8 mouse cellular contexts compared by ENCODE assay signal in the genomic region with DNA sequence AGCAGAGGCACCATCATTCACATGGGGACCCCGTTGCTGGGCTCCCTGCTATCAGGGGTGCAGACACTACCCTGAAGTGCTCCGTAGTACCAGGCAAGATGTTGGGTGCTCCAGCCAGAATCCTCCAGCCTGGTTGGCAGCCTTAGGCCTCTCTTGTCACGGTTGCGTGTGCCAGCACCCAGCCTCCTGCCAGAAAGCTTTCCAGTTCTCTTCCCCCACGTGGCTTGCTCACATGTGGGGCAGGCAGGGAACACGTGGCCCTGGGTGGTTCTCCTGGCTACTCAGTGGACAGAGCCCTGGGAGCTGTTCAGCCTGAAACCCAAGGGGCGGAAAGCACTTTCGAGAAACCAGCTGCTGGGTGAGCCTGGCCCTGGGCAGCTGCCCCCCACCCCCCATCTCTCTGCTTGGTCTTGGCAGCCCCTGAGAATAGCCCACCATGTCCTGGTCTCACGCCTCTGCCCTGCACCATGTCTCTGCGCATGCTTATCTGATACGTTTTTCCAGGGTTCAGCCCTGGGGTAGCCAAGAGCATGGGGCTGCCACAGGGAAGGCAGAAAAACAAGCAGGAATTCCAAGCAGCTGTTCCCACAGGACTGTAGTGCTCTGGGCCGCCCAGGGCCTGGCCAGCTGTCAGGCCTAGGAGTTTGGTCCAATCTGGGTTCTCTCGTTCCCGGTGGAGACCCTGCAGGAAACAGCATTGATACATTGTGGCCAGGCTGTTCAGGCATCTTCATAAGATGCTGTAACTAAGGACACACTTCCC. TPM values are rescaled to one million over a fixed set of nuclear protein-coding genes. Genes with fewer than 3 reads are reported as not detected.
DNase-seq lines count a peak whose midpoint lies in the region; ATAC-seq and TF ChIP-seq lines count a peak whose summit lies in the region.

No protein-coding gene starts in this region.

- H3K36me3 ChIP-seq in liver, adult 2 months (ENCODE audit: control insufficient read depth, insufficient read depth, low read length): no peaks in the 10 kb centered on the region
- H3K36me3 ChIP-seq in liver, embryonic 12.5 days: no peaks in the 10 kb centered on the region
- no peaks in the 10 kb centered on the region for H3K36me3 ChIP-seq in embryonic facial prominence, embryonic 12.5 days
- H3K36me3 ChIP-seq in limb, embryonic 15.5 days: no peaks in the 10 kb centered on the region
- no peaks in the 10 kb centered on the region; the same call in 1 of the 2 replicates for H3K36me3 ChIP-seq in stomach, embryonic 14.5 days (ENCODE audit: control insufficient read depth, insufficient read depth, low read length)

- ATAC-seq in liver, embryonic 12.5 days: no peak
- 0 out of 2 replicates have a peak, but pooled peaks have one; percentile 29 for ATAC-seq in embryonic facial prominence, embryonic 12.5 days (ENCODE audit: insufficient number of reproducible peaks, insufficient read depth, low FRiP score, low TSS enrichment)
- ATAC-seq in limb, embryonic 15.5 days (ENCODE audit: insufficient number of reproducible peaks, low FRiP score, low TSS enrichment, low read depth): 0 out of 2 replicates have a peak, but pooled peaks have one; percentile 46
- ATAC-seq in stomach, embryonic 14.5 days (ENCODE audit: insufficient number of reproducible peaks, insufficient read depth, low FRiP score, low read depth): peak; percentile 64; the same call in 1 of the 2 replicates
- ATAC-seq in granulocyte monocyte progenitor cell, adult 5-6 weeks (replicated peaks; ENCODE audit: poor library complexity, severe bottlenecking): no peak

- peak; percentile 89 for DNase-seq in liver, adult 2 months (ENCODE audit: extremely low read depth, low read depth, low spot score)
- DNase-seq in heart, adult 9 months (ENCODE audit: low spot score in 2 of 2): peak; percentile 95 to 96
- DNase-seq in kidney, postnatal 14 days: peak; percentile 77

- no peaks in the 10 kb centered on the region for H3K9me3 ChIP-seq in liver, embryonic 12.5 days (replicated peaks)
- no peaks in the 10 kb centered on the region for H3K9me3 ChIP-seq in embryonic facial prominence, embryonic 12.5 days
- H3K9me3 ChIP-seq in limb, embryonic 15.5 days: no peaks in the 10 kb centered on the region
- no peaks in the 10 kb centered on the region for H3K9me3 ChIP-seq in stomach, embryonic 14.5 days (ENCODE audit: control insufficient read depth, low read depth, low read length)

- no peak overlapping the region for H3K4me2 ChIP-seq in liver, embryonic 12.5 days
- H3K4me2 ChIP-seq in embryonic facial prominence, embryonic 12.5 days (replicated peaks): no peak overlapping the region
- H3K4me2 ChIP-seq in limb, embryonic 15.5 days: no peak overlapping the region
- H3K4me2 ChIP-seq in stomach, embryonic 14.5 days (replicated peaks; ENCODE audit: low read depth, low read length): no peak overlapping the region

- no peak overlapping the region for H3K9ac ChIP-seq in liver, adult 2 months (ENCODE audit: low read depth, low read length)
- no peak overlapping the region for H3K9ac ChIP-seq in liver, embryonic 12.5 days
- H3K9ac ChIP-seq in embryonic facial prominence, embryonic 12.5 days: no peak overlapping the region
- H3K9ac ChIP-seq in limb, embryonic 15.5 days: no peak overlapping the region
- H3K9ac ChIP-seq in stomach, embryonic 14.5 days (replicated peaks; ENCODE audit: low read depth, low read length): no peak overlapping the region

- TF ChIP-seq CTCF in liver, adult 2 months (IDR thresholded peaks at IDR 0.05; ENCODE audit: low read depth, low read length): no peak

- TF ChIP-seq POLR2A in liver, adult 2 months (IDR thresholded peaks at IDR 0.05; ENCODE audit: extremely low read depth, insufficient read depth, low read length): no peak

- H3K79me2 ChIP-seq in liver, adult 2 months (ENCODE audit: control insufficient read depth, insufficient read depth, low read length): no peaks in the 10 kb centered on the region

- H3K27ac ChIP-seq in liver, adult 2 months (replicated peaks; ENCODE audit: insufficient read depth, low read depth, low read length): peak overlapping the region; percentile 53
- no peak overlapping the region for H3K27ac ChIP-seq in liver, embryonic 12.5 days
- H3K27ac ChIP-seq in embryonic facial prominence, embryonic 12.5 days: peak overlapping the region; percentile 59
- peak overlapping the region; percentile 71 for H3K27ac ChIP-seq in limb, embryonic 15.5 days
- H3K27ac ChIP-seq in stomach, embryonic 14.5 days (ENCODE audit: low read length): peak overlapping the region; percentile 29; the same call in 1 of the 2 replicates

- no peaks in the 10 kb centered on the region for H3K27me3 ChIP-seq in liver, adult 2 months (ENCODE audit: control insufficient read depth, insufficient read depth, low read length)
- peaks cover 26% of the 10 kb centered on the region for H3K27me3 ChIP-seq in liver, embryonic 12.5 days (replicated peaks)
- no peaks in the 10 kb centered on the region for H3K27me3 ChIP-seq in embryonic facial prominence, embryonic 12.5 days
- H3K27me3 ChIP-seq in limb, embryonic 15.5 days: no peaks in the 10 kb centered on the region
- H3K27me3 ChIP-seq in stomach, embryonic 14.5 days (ENCODE audit: control insufficient read depth, insufficient read depth, low read length): no peaks in the 10 kb centered on the region

- WGBS in liver, adult 2 months: 66% methylated on average over 14 of the region's 14 CpGs
- WGBS in liver, embryonic 12.5 days (ENCODE audit: insufficient replicate concordance): 69% methylated on average over 14 of the region's 14 CpGs
- 52% methylated on average over 14 of the region's 14 CpGs for WGBS in embryonic facial prominence, embryonic 12.5 days
- 40% methylated on average over 14 of the region's 14 CpGs for WGBS in limb, embryonic 15.5 days
- WGBS in stomach, embryonic 14.5 days: 73% methylated on average over 14 of the region's 14 CpGs

- H3K4me1 ChIP-seq in liver, adult 2 months (ENCODE audit: control insufficient read depth, insufficient read depth, low read length): no peaks in the 10 kb centered on the region; the same call in 1 of the 2 replicates
- 0 out of 2 replicates have a peak, but pooled peaks cover 13% of the 10 kb centered on the region for H3K4me1 ChIP-seq in liver, embryonic 12.5 days
- peaks cover 23% of the 10 kb centered on the region for H3K4me1 ChIP-seq in embryonic facial prominence, embryonic 12.5 days
- H3K4me1 ChIP-seq in limb, embryonic 15.5 days: peaks cover 18% of the 10 kb centered on the region
- 0 out of 2 replicates have a peak, but pooled peaks cover 8% of the 10 kb centered on the region for H3K4me1 ChIP-seq in stomach, embryonic 14.5 days (ENCODE audit: control insufficient read depth, insufficient read depth, low read length)

- no peak overlapping the region for H3K4me3 ChIP-seq in liver, adult 2 months (ENCODE audit: insufficient read depth, low read depth, low read length)
- H3K4me3 ChIP-seq in liver, embryonic 12.5 days: no peak overlapping the region
- no peak overlapping the region for H3K4me3 ChIP-seq in embryonic facial prominence, embryonic 12.5 days
- no peak overlapping the region for H3K4me3 ChIP-seq in limb, embryonic 15.5 days
- H3K4me3 ChIP-seq in stomach, embryonic 14.5 days (ENCODE audit: low read depth, low read length): no peak overlapping the region

RNA-seq across cellular contexts. Expression of a gene that starts 54.2 kb away (rescaled TPM):
- total RNA-seq in liver, adult 2 months (2014; rRNA removed): 0.27 and 0.28 TPM in 2 replicates
- polyA plus RNA-seq in liver, adult 2 months (2012; rRNA removed): 0.57 and 0.72 TPM in 2 replicates
- polyA plus RNA-seq in liver, embryonic 12.5 days (2016; fragmentation: Nextera tagmentation; extraction: Ambion mirVana): 1.7 and 2.1 TPM in 2 replicates
- polyA plus RNA-seq in embryonic facial prominence, embryonic 12.5 days (2016; fragmentation: Nextera tagmentation; extraction: Ambion mirVana): 6.7 and 7.1 TPM in 2 replicates
- 6.7 and 7.8 TPM in 2 replicates for polyA plus RNA-seq in limb, embryonic 15.5 days (2015; fragmentation: Nextera tagmentation; extraction: Ambion mirVana)
- 28.0 and 29.1 TPM in 2 replicates for polyA plus RNA-seq in stomach, embryonic 14.5 days (2014; fragmentation: Nextera tagmentation; extraction: Ambion mirVana)
- total RNA-seq in granulocyte monocyte progenitor cell, adult 5-6 weeks (2014; fragmentation: Nextera tagmentation): not detected in 2 replicates
- total RNA-seq in granulocyte monocyte progenitor cell, adult 5-6 weeks (2017): 0.73 and 1.7 TPM in 2 replicates

RNA-seq across cellular contexts. Expression of a gene that starts 54.8 kb away (rescaled TPM):
- 9.6 and 14.4 TPM in 2 replicates for total RNA-seq in liver, adult 2 months (2014; rRNA removed)
- 25.4 and 27.1 TPM in 2 replicates for polyA plus RNA-seq in liver, adult 2 months (2012; rRNA removed)
- 26.0 and 26.1 TPM in 2 replicates for polyA plus RNA-seq in liver, embryonic 12.5 days (2016; fragmentation: Nextera tagmentation; extraction: Ambion mirVana)
- 34.7 and 38.9 TPM in 2 replicates for polyA plus RNA-seq in embryonic facial prominence, embryonic 12.5 days (2016; fragmentation: Nextera tagmentation; extraction: Ambion mirVana)
- 32.7 and 32.8 TPM in 2 replicates for polyA plus RNA-seq in limb, embryonic 15.5 days (2015; fragmentation: Nextera tagmentation; extraction: Ambion mirVana)
- 28.0 and 28.9 TPM in 2 replicates for polyA plus RNA-seq in stomach, embryonic 14.5 days (2014; fragmentation: Nextera tagmentation; extraction: Ambion mirVana)
- 19.5 and 24.3 TPM in 2 replicates for total RNA-seq in granulocyte monocyte progenitor cell, adult 5-6 weeks (2014; fragmentation: Nextera tagmentation)
- total RNA-seq in granulocyte monocyte progenitor cell, adult 5-6 weeks (2017): 14.5 and 21.1 TPM in 2 replicates

Comparison
In these comparisons a context has a peak if more than half of its experiments do, and no peak if none do; other contexts are left out.
1. ATAC-seq: peak in embryonic facial prominence, embryonic 12.5 days (single experiment), limb, embryonic 15.5 days (single experiment) and stomach, embryonic 14.5 days (single experiment); none in liver, embryonic 12.5 days (single experiment) and granulocyte monocyte progenitor cell, adult 5-6 weeks (single experiment).
2. Peak in every context shown above with its lines, with median percentiles within 50 percentile points of each other: DNase-seq.